Mouse (Mus musculus) liver, embryonic 11.5 days (tissue): Measurements from ENCODE around the gene Grk2. TPM values are rescaled to one million over a fixed set of nuclear protein-coding genes. Genes with fewer than 3 reads are reported as not detected.

Source experiments
- ATAC-seq: fragments of 200-750 bp; cut with Nextera tagmentation; replicated peaks from 2 replicates; pipeline ENCODE4 v1.8.0; 2017; ENCODE audit warnings: moderate number of reproducible peaks, mild to moderate bottlenecking, moderate TSS enrichment, moderate library complexity; ENCODE audit not compliant: low FRiP score
- DNase-seq: peaks from one replicate; pipeline ENCODE4 v3.0.0-alpha.2; 2017; ENCODE audit warnings: low spot score
- H3K27ac ChIP-seq: fragments of 300-500 bp; sonication (generic); 2 replicates; pipeline ENCODE4 v1.5.1; 2014; ENCODE audit warnings: mild to moderate bottlenecking, low read depth, low read length, control low read depth
- H3K27me3 ChIP-seq: fragments of 300-500 bp; sonication (generic); replicated peaks from 2 replicates; pipeline ENCODE4 v1.6.1; 2014; ENCODE audit warnings: low read length, mixed read lengths; ENCODE audit not compliant: control insufficient read depth, insufficient read depth
- H3K36me3 ChIP-seq: fragments of 300-500 bp; sonication (generic); 2 replicates; pipeline ENCODE4 v1.6.1; 2014; ENCODE audit warnings: mild to moderate bottlenecking, low read length, moderate library complexity, mixed read lengths; ENCODE audit not compliant: control insufficient read depth, insufficient read depth
- H3K4me1 ChIP-seq: fragments of 300-500 bp; sonication (generic); replicated peaks from 2 replicates; pipeline ENCODE4 v1.6.1; 2014; ENCODE audit warnings: low read length, mixed read lengths; ENCODE audit not compliant: control insufficient read depth, insufficient read depth
- H3K4me2 ChIP-seq: fragments of 300-500 bp; sonication (generic); 2 replicates; pipeline ENCODE4 v1.6.1; 2014; ENCODE audit warnings: mild to moderate bottlenecking, control low read depth, moderate library complexity
- H3K4me3 ChIP-seq: fragments of 300-500 bp; sonication (generic); 2 replicates; pipeline ENCODE4 v1.5.1; 2014; ENCODE audit warnings: low read depth, low read length, control low read depth
- H3K9ac ChIP-seq: fragments of 300-500 bp; sonication (generic); 2 replicates; pipeline ENCODE4 v1.6.1; 2014; ENCODE audit warnings: low read depth, low read length, control low read depth
- H3K9me3 ChIP-seq: fragments of 300-500 bp; sonication (generic); 2 replicates; pipeline ENCODE4 v1.6.1; 2016; ENCODE audit warnings: low read length, inconsistent platforms, mixed read lengths; ENCODE audit not compliant: control insufficient read depth
- WGBS: fragments of 180-500 bp; shearing (Covaris S2); extraction: QIAGEN DNeasy Blood & Tissue Kit; methylation state at CpG from one replicate; pipeline ENCODE4 v1.1.7; 2014; 5-methylcytosine and 5-hydroxymethylcytosine counted together
- polyA plus RNA-seq: library from polyadenylated mRNA; unstranded; fragments of >200 nt; fragmentation: Nextera tagmentation; extraction: Ambion mirVana; gene quantifications from 2 replicates; pipeline ENCODE4 v1.2.1, GENCODE M21; 2014

Grk2 gene
- polyA plus RNA-seq, 1 experiment from 2014 or later, result 23.1 TPM

- 55% methylated on average over 11 of the region's 11 CpGs for WGBS
- no peaks in the 10 kb centered on the region for H3K27me3 ChIP-seq
- H3K9me3 ChIP-seq, result no peaks in the 10 kb centered on the region
- peaks cover 76% of the 10 kb centered on the region for H3K4me1 ChIP-seq
- ATAC-seq (no peak), DNase-seq (no peak)
- peak overlapping the region; percentile 38; the same call in 1 of the 2 replicates for H3K9ac ChIP-seq
- peak overlapping the region; percentile 84 for H3K27ac ChIP-seq
- no peaks in the 10 kb centered on the region for H3K36me3 ChIP-seq
- H3K4me3 ChIP-seq, result peak overlapping the region; percentile 23
- H3K4me2 ChIP-seq, result peak overlapping the region; percentile 94
These were observed 4.9 kb downstream of the Grk2 start for GRCm38 (mm10) chr19:4300852-4301734.

GRCm38 (mm10) chr19:4300271-4300704, 5.7 kb downstream of the Grk2 start:
- WGBS, result 35% methylated on average over 7 of the region's 7 CpGs
- ATAC-seq (0 out of 2 replicates have a peak, but pooled peaks have one; percentile 21), DNase-seq (no peak)
- peak overlapping the region; percentile 34; the same call in 1 of the 2 replicates for H3K27ac ChIP-seq
- H3K4me1 ChIP-seq, result peaks cover 76% of the 10 kb centered on the region
- H3K27me3 ChIP-seq, result no peaks in the 10 kb centered on the region
- peak overlapping the region; percentile 30; the same call in 1 of the 2 replicates for H3K9ac ChIP-seq
- H3K4me2 ChIP-seq, result peak overlapping the region; percentile 94; the same call in 1 of the 2 replicates
- peaks cover 2% of the 10 kb centered on the region; the same call in 1 of the 2 replicates for H3K36me3 ChIP-seq
- H3K9me3 ChIP-seq, result no peaks in the 10 kb centered on the region
- no peak overlapping the region for H3K4me3 ChIP-seq

DNA sequence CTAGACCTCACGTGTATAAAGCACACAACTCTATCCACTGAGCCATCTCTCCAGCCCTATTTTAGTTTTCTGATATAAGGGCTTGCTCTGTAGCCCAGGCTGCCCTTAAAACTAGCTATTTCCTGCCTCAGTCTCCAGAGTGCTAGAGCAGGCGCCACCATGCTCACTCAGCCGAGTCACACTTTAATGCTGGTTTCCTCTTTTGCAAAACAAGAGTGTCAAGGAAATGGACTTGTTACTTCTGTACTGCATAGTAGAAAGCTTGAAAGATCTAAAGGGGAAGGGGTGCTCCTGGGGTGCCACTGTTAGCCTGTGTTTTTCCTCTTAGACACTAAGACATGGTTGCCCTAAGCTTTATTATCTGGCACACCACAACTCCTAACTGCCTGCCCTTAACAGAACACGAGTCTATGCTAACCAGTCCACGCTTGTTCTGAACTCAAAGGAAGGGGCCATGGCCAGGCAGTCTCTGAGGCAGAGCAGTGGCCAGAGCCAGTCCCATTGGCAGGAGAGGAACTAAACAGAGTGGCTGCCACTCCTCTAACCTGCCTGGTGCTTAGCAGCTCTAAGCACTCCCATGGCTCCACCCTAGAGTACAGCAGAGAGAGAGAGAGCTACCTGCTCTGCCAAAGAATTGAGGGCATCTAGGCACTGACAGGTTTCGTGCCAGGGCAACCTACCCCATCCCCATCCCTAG, 6.3 kb downstream of the Grk2 start:
- H3K4me3 ChIP-seq, result no peak overlapping the region

DNA sequence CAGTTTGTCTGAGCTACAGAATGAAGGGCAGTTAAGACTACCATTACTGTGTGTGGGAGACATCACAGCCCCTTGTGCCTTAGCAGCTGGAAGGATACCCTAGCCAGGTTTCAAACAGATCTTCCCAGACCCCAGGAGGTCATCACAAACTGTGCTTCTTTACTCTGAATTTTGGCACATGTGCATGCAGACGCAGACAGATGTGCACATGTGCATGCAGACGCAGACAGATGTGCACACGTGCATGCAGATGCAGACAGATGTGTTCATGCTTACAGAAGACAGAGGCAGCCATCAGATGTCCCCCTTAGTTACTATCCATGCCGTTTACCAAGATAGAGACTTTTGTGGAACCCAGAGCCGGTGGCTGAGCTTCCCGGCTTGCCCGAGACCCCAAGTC, 6.9 kb downstream of the Grk2 start:
- WGBS, result 78% methylated on average over 7 of the region's 7 CpGs
- H3K36me3 ChIP-seq, result peaks cover 3% of the 10 kb centered on the region; the same call in 1 of the 2 replicates
- peaks cover 73% of the 10 kb centered on the region for H3K4me1 ChIP-seq
- H3K4me2 ChIP-seq, result peak overlapping the region; percentile 3; the same call in 1 of the 2 replicates
- no peak overlapping the region for H3K4me3 ChIP-seq
- H3K27me3 ChIP-seq, result no peaks in the 10 kb centered on the region
- DNase-seq (no peak), ATAC-seq (no peak)
- peak overlapping the region; percentile 7; the same call in 1 of the 2 replicates for H3K27ac ChIP-seq
- no peaks in the 10 kb centered on the region for H3K9me3 ChIP-seq
- no peak overlapping the region for H3K9ac ChIP-seq

More for the DNA sequence above, 6.3 kb downstream of the Grk2 start:
- ATAC-seq, result no peak
- Histone ChIP-seq H3K36me3 (peaks cover 3% of the 10 kb centered on the region; the same call in 1 of the 2 replicates), H3K27me3 (no peaks in the 10 kb centered on the region), H3K4me1 (peaks cover 74% of the 10 kb centered on the region), H3K9ac (0 out of 2 replicates have a peak overlapping the region, but pooled peaks have one; percentile 16), H3K4me2 (0 out of 2 replicates have a peak overlapping the region, but pooled peaks have one; percentile 2), H3K27ac (peak overlapping the region; percentile 34; the same call in 1 of the 2 replicates), H3K9me3 (no peaks in the 10 kb centered on the region)
- 59% methylated on average over 6 of the region's 6 CpGs for WGBS
- DNase-seq, result no peak

DNA sequence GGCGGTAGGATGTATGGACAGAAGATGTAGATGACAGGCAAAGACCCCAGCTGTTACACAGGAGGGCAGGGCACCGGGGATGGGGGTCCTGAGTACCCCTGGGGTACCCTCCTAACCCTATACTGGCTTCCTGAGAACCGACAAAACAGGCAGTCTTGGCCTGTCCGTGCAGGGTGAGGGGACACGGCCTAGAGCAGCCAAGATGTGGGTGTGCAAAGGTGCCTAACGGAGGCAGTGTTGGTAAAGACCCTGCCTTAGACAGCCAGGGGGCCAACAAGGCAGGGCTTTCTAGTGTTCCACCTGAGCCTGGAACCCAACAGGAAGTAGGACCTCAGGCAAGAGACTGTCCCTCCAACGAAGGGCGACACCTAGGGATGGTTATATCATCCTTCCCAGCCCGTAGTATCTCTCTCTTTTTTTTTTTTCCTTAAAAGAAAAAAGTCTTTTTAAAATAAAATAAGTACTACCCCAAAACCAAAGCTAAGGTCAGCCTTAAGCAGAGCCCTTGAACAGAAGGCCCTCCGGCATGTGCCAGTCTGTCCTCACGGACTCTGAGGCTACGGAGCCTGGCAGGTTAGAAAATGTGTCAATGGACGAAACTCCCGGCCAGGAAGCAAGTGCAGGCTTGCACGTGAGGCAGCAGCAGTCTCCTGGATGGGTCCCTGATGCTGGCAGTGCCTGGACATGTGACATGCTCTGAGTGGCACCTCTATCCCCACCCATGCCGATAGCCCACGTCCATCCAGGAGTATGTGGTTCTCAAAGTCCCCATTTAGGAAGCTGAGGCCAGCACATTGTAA, 7.5 kb downstream of the Grk2 start:
- ATAC-seq, result no peak
- 79% methylated on average over 17 of the region's 17 CpGs for WGBS
- Histone ChIP-seq H3K9me3 (no peaks in the 10 kb centered on the region), H3K27me3 (no peaks in the 10 kb centered on the region), H3K36me3 (peaks cover 6% of the 10 kb centered on the region; the same call in 1 of the 2 replicates), H3K27ac (0 out of 2 replicates have a peak overlapping the region, but pooled peaks have one; percentile 7), H3K4me1 (peaks cover 71% of the 10 kb centered on the region), H3K9ac (no peak overlapping the region), H3K4me2 (no peak overlapping the region; the same call in 1 of the 2 replicates), H3K4me3 (no peak overlapping the region)
- no peak for DNase-seq

GRCm38 (mm10) chr19:4297851-4298250, 8.2 kb downstream of the Grk2 start:
- H3K9me3 ChIP-seq, result no peaks in the 10 kb centered on the region
- DNase-seq, result no peak
- 0 out of 2 replicates have a peak overlapping the region, but pooled peaks have one; percentile 9 for H3K27ac ChIP-seq
- H3K4me1 ChIP-seq, result peaks cover 64% of the 10 kb centered on the region
- WGBS, result 77% methylated on average over 5 of the region's 5 CpGs
- ATAC-seq, result no peak
- H3K9ac ChIP-seq, result no peak overlapping the region
- H3K36me3 ChIP-seq, result peaks cover 9% of the 10 kb centered on the region; the same call in 1 of the 2 replicates
- no peaks in the 10 kb centered on the region for H3K27me3 ChIP-seq
- no peak overlapping the region for H3K4me2 ChIP-seq
- no peak overlapping the region for H3K4me3 ChIP-seq

DNA sequence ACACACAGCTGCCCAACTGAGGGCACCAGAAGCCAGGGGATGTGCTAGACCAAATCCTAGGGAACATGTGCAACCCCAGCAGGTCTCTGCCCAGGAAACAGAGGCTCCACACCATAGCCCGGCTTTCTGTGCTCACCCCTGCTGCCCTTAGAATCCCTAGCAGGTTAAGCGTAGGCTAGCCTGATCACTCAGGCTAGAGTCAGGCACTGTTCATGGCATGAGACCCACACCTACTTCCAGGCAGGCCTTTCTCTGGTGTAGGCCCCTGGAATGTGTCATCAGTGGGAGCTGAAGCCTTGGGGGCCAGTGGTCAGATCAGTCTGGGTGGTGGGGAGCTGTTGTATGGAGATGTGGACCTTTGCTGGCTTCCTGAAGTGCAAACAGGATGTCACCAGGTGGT, 9.4 kb downstream of the Grk2 start:
- Histone ChIP-seq H3K9ac (no peak overlapping the region), H3K4me2 (no peak overlapping the region), H3K4me3 (no peak overlapping the region), H3K27me3 (no peaks in the 10 kb centered on the region), H3K36me3 (peaks cover 21% of the 10 kb centered on the region), H3K27ac (no peak overlapping the region; the same call in 1 of the 2 replicates), H3K9me3 (no peaks in the 10 kb centered on the region), H3K4me1 (peaks cover 52% of the 10 kb centered on the region)
- DNase-seq (no peak), ATAC-seq (no peak)
- WGBS, result 80% methylated on average over 2 of the region's 2 CpGs

DNA sequence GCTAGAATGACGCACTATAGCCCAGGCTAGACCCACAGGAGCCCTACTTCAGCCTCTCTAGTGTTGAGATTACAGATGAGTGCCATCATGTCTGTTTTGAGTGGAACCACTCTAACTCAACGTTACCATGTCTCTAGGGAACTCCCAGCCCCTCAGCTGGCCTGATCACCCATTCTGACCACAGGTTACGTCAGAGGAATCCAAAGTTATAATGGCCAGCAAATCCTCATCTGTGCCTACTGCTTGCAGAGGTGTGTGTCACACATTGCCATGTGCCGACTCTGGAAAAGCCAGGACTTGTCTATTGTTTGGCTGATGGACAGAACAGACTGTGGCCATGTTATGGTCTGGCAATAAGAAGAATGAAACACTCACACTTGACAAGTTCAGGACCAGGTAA, 10.6 kb downstream of the Grk2 start:
- Histone ChIP-seq H3K27ac (peak overlapping the region; percentile 70), H3K9ac (no peak overlapping the region), H3K4me2 (no peak overlapping the region), H3K9me3 (no peaks in the 10 kb centered on the region), H3K4me1 (peaks cover 40% of the 10 kb centered on the region), H3K36me3 (peaks cover 33% of the 10 kb centered on the region), H3K4me3 (no peak overlapping the region), H3K27me3 (no peaks in the 10 kb centered on the region)
- ATAC-seq (no peak), DNase-seq (no peak)
- WGBS, result 75% methylated on average over 4 of the region's 4 CpGs
